Mouse (Mus musculus) kidney, adult 2 months (tissue): Measurements from ENCODE around the gene Flcn.

ENCODE experiments used
- CTCF ChIP-seq: fragments of 200-500 bp; conservative IDR thresholded peaks from 2 replicates; pipeline ENCODE4 v1.5.1; 2011; ENCODE audit warnings: low read depth, mild to moderate bottlenecking, control low read depth, low read length, moderate library complexity, mixed read lengths; ENCODE audit not compliant: insufficient read depth, insufficient read length
- POLR2A ChIP-seq: fragments of 200-500 bp; IDR thresholded peaks from one replicate; pipeline ENCODE4 v1.6.1; 2011; ENCODE audit warnings: low read depth, low read length, control low read depth

DNA sequence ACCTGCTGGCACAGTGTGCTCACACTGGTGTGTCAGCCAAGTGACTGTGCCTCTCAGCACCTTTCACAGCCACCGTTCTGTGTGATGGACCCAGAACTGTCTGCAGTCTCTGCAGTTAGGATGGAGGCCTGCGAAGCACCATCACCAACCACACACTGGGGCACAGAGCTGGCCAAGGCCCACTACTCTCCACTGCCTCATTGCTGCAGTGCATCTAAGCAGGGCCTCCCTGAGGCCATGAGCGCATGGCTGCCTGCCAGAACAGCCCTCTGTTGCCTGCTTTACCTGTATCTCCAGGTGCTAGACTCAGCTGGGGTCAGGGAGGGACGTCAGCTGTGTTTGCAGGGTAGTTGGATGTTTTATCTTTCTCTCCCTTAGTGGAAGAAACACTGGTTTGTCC is 65.4 kb downstream of the Flcn start:
- TF ChIP-seq POLR2A: no peak
- no peak for TF ChIP-seq CTCF
